8 mouse cellular contexts compared by ENCODE assay signal in the genomic region with DNA sequence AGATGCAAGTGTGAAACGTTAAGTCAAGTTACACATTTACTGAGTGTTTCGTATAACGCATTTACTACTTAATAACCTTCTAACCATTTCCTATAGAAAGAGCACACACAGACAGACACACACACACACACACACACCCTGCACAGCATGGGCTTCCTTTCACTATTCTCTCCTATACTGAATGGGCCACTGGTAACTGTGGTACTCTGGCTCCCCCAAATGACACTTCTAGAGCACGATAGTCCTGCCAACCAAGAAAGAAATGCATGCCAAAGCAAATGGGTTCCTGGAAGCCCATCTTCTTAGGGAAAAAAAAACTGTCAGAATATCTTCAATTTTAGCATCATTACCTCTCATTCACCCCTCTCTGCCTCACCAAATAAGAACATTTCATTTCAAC. TPM values are rescaled to one million over a fixed set of nuclear protein-coding genes. Genes with fewer than 3 reads are reported as not detected.
A peak's percentile ranks its signal among the peaks of the same experiment; 100 is the strongest.
DNase-seq lines count a peak whose midpoint lies in the region; ATAC-seq and TF ChIP-seq lines count a peak whose summit lies in the region.
"Had no signal": no experiment of that assay in that cellular context is flagged by ENCODE, and none has a peak within 500 bp of the region (broad histone marks: within the 10 kb centered on the region; RNA-seq: fewer than 3 reads in every experiment).

No protein-coding gene starts in this region.

- TF ChIP-seq POLR2A in brain, embryonic 14.5 days (IDR thresholded peaks at IDR 0.05; ENCODE audit: borderline replicate concordance, extremely low read depth, insufficient read depth, insufficient read length, poor library complexity, severe bottlenecking): no peak

- WGBS in kidney, embryonic 14.5 days: 87% methylated on average over 4 of the region's 4 CpGs

- H3K4me2 ChIP-seq in kidney, embryonic 14.5 days (replicated peaks; ENCODE audit: low read depth, low read length): no peak overlapping the region

- no peaks in the 10 kb centered on the region for H3K9me3 ChIP-seq in kidney, embryonic 14.5 days (ENCODE audit: control insufficient read depth, low read length)

- peak; percentile 75 for TF ChIP-seq CTCF in layer of hippocampus, adult 2 months (conservative IDR thresholded peaks at IDR 0.05)
- peak; percentile 55; the same call in 1 of the 2 replicates for TF ChIP-seq CTCF in brain, embryonic 14.5 days (IDR thresholded peaks at IDR 0.05; ENCODE audit: borderline replicate concordance, extremely low read depth, insufficient read depth, insufficient read length)

- H3K36me3 ChIP-seq in kidney, embryonic 14.5 days (ENCODE audit: control insufficient read depth, insufficient read depth, low read length): peaks cover 20% of the 10 kb centered on the region; the same call in 1 of the 2 replicates

- peak; percentile 35 to 58 for DNase-seq in layer of hippocampus, adult 2 months (ENCODE audit: low spot score in 2 of 2)
- DNase-seq in layer of hippocampus, adult 9-10 months (ENCODE audit: low spot score): no peak
- peak; percentile 9 for DNase-seq in Muller cell, postnatal 12 days (ENCODE audit: inconsistent ontology term)
- peak; percentile 83 for DNase-seq in brain, embryonic 14.5 days (ENCODE audit: low read depth)
- peak; percentile 37 for DNase-seq in lung, postnatal 36 days
- no peak for DNase-seq in c-Kit-positive CD71-positive TER-119-positive erythroid progenitor cells, embryonic 14.5 days (ENCODE audit: low spot score)
- DNase-seq: gastrocnemius, postnatal 36 days had no signal

- H3K27me3 ChIP-seq in kidney, embryonic 14.5 days (ENCODE audit: control insufficient read depth, insufficient read depth, low read length): no peaks in the 10 kb centered on the region

- H3K4me3 ChIP-seq in layer of hippocampus, adult 2 months: no peak overlapping the region
- H3K4me3 ChIP-seq in kidney, embryonic 14.5 days (ENCODE audit: low read length): no peak overlapping the region

- no peak overlapping the region for H3K9ac ChIP-seq in kidney, embryonic 14.5 days (ENCODE audit: low read depth, low read length)

- no peak for ATAC-seq in kidney, embryonic 14.5 days (ENCODE audit: low FRiP score, low TSS enrichment)

- H3K27ac ChIP-seq in layer of hippocampus, adult 2 months: no peak overlapping the region
- H3K27ac ChIP-seq in kidney, embryonic 14.5 days (ENCODE audit: low read depth, low read length): no peak overlapping the region

- H3K4me1 ChIP-seq in kidney, embryonic 14.5 days (ENCODE audit: control insufficient read depth, insufficient read depth, low read length): no peaks in the 10 kb centered on the region

RNA-seq across cellular contexts. Expression of a gene that starts 22.4 kb away (rescaled TPM):
- total RNA-seq in layer of hippocampus, adult 2 months (2021): 1 to 10 TPM; 5.5 to 5.8 TPM
- polyA plus RNA-seq in brain, embryonic 14.5 days (2012; rRNA removed): 22.4 and 26.5 TPM in 2 replicates
- 42.2 and 44.0 TPM in 2 replicates for polyA plus RNA-seq in kidney, embryonic 14.5 days (2014; fragmentation: Nextera tagmentation; extraction: Ambion mirVana)

Comparison
In these comparisons a context has a peak if more than half of its experiments do, and no peak if none do; other contexts are left out.
1. DNase-seq: peak in layer of hippocampus, adult 2 months (2 of 2), Muller cell, postnatal 12 days (single experiment), brain, embryonic 14.5 days (single experiment) and lung, postnatal 36 days (single experiment); none in layer of hippocampus, adult 9-10 months (single experiment) and c-Kit-positive CD71-positive TER-119-positive erythroid progenitor cells, embryonic 14.5 days (single experiment).